Mouse (Mus musculus) 3T3-L1 (cell line): Measurements from ENCODE around the gene Oxgr1.
A peak's percentile ranks its signal among the peaks of the same experiment; 100 is the strongest.
"Not testable (repeated sequence)": the region's sequence is repeated elsewhere in the genome, so short reads cannot be mapped to it uniquely, and the experiment has no call there.

Experiments
- DNase-seq: peaks from one replicate; pipeline ENCODE4 v3.0.0-alpha.2; 2015; ENCODE audit warnings: low read depth, low spot score

Gene Oxgr1

DNA sequence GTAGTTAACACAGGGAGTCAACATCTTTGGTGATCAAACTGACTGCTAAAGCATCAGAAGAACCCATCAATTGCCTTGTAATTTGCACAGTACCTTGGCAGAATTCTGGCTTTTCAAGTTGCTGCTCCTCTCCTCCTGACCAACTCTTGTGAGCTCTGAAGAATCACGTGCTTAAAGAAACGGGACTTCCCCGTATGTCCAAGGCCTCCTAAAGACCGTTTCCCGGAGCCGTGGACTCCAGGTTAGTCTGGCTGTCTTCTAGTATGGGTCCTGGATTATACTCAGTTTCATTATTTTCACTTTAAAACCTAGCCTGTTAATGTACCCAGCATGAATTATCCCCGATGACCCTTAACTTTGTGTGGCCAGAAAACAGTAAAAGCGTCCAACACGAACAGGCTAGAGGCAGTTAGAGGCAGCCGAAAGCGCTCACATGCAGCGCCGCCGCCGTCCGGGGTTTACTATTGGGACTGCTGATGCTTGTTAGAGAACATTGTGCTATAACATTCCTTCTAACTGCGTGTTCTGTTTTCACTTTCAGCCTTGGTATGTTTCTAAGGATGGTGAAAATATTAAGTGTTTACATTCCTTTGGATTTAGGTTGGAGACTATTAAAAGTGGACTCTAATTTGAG, at the start of gene Oxgr1:
Gene Oxgr1 (minus strand): TSS at position 249 of the 634 bp plus-strand sequence.
- no peak for DNase-seq

DNA sequence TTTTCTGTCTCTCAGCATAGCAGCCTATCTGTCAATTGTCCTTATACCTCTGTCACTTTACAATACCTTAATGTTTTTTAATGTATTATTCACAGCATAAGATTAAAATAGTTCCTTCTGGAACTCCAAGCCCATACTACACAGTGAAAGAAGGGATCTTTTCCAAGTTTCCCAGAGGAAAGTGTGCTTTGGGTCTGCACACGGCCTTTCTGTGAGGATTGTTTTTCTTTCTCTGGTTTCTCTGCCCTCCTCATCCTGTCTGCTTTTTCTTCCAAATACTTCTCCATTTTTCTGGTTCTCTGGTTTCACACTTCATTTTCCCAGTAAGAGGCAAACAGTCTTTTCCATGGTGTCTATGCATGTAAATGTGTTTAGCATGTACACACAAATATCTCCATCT, 48.2 kb upstream of the Oxgr1 start:
- no peak for DNase-seq

DNA sequence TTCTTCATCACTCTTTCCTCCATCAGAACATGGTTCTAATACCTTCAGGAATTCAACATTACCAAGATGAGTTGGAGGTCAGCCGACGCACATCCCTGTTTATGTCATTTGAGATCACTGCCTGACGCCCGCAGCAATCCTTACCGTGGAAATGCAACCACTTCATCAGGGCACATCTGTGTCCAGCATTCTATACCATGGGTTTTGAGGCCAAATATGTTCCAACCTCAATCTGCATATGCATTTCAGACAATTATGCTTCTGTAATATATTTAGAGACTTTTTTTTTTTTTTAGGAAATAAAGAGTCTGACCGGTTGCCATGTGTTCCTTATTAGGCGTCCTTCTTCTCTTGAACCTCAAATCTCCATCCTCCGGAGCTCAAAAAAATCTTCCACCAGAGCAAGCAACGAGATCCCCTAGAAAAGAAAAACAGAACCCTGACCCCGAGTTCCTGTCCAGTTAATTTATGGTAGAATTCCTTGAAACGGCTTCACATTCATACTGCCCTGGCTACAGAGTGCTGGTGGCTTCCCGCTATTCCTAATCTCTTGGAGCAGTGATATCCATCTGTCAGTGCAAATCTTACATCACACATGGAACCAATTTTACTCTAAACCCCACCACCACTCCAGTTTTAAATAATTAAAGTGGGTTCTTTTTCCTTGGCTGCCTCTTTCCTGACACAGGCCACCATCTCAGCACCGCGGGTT, 47.6 kb upstream of the Oxgr1 start:
- DNase-seq = no peak

DNA sequence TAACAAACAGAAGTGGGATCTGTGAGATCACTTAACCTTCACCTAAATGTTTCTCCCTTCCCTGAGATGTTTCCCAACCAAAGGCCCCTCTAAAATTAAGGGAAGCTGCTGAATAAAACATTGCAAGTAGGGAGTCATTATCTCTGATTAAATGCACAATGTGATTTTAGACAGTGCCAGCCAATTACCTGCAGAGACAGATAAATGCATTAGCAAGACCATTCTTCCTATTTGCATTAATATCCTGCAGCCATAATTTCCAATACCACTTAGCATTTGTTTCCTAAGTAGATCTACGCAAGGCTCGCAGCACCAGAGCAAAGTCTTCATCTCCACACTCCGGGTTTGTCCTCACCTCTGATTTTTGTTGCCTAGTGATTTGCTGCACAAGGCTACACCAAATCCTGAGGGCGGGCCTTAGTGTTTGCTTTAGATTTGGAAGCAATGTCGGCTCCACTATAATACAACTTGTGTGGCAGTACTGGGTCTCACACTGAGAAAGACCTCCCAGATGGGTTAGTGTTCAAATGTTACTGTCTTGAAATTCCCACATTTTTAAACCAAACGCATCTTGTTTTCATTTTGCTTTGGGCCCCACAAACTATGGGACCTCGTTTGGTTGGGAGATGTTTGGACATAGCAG, 46.9 kb upstream of the Oxgr1 start:
- no peak for DNase-seq

DNA sequence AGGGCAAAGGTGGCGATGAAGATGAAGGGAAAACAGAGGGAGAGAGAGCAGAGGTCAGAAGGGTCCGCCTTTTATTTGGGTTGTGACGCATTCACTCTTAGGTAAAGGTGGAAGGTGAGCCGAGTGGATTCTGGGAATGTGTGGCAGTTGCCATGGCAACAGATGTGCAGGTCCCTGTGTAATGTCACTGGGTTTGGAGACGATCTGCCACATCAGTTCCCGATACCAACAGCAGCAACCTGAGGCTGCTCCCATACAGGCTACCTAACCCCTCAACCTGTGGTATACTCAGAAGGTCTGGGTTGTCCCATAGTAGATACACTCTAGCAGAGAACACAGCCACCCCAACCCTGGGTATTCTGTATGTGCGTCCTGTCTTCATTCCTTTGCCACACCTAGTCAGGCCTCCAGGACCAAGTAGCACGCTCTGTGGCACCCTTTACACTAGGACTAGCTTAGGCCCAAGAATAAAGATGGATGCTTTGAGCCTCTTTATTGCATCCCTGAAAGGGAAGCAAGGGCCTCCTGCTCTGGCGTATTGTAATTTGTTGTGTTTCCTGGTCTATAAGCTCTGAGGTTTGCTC, 41.9 kb upstream of the Oxgr1 start:
- no peak for DNase-seq

DNA sequence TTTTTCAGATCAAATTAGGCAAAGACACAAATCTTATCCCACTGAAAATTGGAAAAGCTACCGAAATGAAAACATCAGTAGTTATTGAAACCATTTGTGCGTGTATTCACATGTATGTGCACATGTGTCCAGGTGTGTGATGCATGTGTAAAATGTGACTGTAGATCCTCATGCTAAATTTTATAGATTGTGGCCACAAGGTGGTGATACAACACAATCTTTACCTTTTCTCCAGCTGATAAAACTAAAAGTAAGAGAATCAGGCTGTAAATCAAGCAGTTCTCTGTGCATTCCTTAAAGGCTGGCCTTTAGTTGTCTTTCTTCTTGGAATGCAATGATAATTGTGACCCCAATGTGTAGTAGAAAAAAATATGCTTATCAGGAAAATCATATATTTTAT, 34.0 kb upstream of the Oxgr1 start:
- peak; percentile 73 for DNase-seq

DNA sequence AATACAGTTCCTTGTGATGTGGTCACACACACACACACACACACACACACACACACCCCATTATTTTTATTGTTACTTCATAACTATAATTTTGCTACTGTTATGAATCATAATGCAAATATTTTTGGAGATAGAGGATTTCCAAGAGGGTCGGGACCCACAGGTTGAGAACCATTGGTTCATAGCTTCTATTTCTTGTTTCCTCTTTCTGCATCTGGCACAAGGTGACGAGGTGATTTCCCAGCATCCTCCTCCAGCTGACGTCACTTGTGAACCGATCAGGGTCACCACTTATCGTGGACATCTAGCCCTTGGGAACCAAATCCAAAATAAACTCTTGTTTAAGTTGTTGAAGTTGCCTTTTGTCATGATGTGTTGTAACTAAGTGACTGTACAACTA, 33.5 kb upstream of the Oxgr1 start:
- DNase-seq = no peak

DNA sequence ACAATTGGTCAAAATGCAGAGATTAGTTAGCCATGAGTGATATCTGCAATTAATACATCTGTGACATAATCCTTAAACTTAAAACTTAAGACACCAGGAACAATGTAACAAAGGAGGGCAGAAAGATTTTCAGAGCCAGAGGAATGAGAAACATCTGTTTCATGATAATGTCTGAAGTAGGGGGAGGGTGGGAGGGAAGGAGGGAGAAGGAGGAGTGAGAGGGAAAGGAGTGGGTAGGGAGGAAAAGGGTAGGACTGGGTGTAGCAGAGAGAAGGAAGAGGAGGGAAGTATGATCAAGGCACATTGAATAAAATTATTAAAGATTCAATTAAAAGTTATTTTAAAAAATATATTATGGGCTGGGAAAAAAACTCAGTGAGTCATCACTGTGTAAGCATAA, 32.0 kb upstream of the Oxgr1 start:
- no peak for DNase-seq

DNA sequence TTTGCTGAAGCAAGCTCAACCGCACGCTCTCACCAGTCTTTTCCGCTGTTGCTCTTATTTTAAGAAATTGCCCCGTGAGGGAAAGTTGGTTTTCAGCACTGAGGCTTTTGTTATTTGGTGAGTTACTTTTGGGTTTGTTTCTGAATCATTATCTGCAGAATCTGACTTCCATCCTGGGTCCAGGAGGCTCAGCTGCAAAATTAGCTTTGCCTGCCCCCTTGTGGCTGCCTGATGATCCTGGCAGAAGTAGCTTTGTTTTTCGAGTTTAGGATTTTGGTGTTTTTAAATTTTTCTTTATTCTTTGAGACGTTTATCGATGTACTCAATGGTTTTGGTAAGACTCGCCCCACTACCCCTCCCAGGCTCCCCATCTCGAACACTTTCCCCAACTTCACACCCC, 18.9 kb upstream of the Oxgr1 start:
- DNase-seq = peak; percentile 58

DNA sequence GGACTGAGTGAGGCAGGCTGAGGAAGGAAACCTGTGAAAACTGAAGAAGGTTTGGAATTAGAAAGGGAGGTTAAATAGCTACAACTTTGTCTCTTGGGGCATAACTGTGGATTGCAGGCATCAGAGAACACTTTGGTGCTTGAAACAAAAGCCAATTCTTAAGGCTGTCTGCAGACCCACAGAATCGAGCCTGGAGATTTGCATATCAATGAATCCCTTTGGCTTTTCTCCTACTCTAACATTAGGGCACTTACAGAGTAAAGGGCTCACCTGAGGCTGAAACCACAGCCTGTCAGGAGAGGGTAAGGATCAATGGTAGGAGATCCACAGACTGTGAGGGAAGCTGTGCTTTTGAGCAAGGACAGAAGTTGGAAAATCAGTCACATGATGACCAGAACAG, 8.8 kb downstream of the Oxgr1 start:
- DNase-seq = no peak

DNA sequence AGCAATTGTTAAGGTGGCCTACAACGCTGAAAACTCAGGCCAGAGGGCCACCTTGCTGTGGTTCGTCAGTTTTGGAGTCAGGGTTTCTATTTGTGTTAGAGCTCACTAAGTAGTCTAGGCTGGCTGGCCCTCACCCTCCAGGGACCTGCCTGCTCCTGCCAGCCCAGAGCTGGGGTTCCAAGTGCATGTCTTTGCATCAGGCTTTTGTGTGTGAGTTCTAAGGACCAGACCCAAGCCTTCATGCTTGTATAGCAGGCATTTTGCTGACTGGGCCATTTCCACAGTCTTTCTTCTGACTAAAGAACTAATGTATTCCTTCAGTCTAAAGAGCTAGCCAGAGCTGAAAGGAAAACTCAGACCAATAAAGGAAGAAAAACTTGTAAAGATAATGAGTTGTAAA, 22.3 kb downstream of the Oxgr1 start:
- DNase-seq = no peak

DNA sequence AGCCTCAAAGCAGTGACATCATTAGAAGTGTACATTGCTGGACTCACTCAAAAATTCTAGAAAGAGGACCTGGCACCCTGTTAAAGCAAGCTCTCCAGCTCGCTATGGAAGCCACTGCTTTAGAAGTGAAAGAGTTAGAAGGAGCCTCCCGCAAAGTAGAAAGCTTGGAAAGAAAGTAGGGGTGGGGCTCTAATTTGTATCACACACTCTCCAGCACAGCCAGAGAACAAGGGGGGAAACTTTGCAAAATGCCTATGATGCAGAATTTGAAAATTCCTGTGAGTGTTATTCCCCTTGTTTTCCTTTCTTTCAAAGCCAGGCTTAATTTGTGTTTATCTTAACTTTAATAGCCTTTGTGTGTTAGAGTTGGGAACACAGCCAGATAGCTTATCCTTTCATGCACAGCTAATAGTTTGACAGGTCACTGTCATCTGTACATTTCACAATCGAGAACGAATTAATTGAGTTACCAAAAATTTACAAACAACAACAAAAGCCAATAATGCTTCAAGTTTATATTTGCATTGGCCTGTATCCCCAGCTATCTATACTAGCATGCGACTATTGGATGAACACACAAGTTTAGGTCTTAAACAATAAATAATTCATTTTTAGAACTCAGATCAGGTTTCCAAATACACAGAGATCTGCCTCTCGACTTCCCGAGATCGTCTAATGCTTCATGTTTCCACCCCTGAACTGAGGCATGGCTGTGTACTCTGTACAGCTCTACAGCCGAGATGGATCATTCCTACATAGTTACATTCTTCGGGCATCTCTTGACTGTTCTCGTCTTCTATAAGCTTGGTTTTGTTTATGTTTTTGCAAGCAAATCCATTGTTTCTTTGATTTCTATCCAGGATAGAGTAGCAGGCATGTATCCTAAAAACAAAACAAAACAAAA, 32.0 kb downstream of the Oxgr1 start:
- no peak for DNase-seq

DNA sequence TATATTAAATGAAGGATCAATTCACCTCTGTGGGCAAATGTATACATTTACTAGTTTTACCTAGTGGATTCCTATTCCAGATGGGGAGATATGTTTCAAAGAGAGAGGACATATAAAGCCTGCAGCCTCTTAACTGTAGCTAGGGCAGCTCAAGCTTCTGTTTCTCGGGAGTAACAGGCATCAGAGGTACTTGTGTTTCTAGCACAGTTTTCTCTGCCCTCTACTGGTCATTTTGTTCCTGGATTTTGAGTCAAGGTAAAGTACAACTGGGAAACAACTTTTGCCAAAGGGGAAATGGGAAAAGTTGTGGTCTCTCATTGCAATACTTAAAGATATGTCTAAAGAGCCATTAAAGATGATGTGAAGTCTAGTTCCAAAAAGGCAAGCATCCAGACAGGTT, 37.1 kb downstream of the Oxgr1 start:
- peak; percentile 28 for DNase-seq

DNA sequence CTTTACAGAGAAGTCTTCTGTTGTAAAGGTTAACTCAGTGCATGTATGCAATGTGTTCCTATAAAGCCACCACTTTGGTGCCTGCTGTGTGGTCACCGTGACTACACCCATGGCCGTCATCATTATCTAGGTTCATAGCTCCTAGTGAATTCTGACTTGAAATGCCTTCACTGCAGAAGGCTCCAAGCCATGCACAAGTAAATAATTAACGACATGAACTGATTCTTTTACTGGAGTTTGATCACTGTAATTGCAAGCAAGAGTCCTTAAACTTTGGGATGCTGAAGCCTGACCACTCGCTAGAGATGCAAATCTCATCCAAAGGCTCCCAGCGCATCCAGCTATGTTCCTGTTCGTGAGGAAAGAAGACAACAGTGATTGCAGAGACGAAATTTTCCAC, 38.6 kb downstream of the Oxgr1 start:
- DNase-seq = no peak

DNA sequence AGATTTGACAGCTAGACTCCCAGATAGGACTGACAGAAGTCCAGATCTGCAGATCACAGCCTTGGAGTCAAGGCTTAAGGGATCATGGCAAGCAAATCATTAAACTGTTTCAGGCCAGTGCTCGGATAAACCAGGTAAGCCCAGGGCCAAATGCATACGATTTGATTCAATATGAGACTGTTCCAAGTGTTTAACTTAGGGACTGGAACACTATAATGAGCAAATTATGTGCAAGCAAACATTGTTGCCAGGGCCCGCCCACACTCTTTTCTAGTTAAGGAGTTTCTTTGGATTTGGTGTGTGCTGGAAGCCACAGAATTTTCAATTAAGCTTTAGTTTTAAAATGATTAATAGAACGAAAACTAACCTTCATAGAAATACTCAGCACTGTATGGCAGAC, 39.6 kb downstream of the Oxgr1 start:
- DNase-seq = no peak

DNA sequence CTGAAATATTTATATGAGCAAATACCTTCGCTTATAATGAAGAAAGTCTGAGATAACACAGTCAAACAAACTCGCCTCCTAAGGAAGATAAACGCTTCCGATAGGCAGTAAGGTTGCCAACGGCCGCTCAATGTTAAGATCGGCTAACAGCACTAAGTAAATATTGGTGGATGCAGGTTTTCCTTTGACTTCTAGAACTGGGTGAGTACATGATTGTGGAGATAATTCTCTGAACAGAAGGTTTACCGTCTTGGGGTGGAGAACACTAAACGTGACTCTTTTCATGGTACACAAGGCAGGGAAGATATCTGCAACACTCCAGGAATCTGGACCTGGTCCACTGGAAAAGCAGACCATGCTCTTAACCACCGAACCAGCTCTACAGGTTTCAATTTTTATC, 52.6 kb downstream of the Oxgr1 start:
- DNase-seq = no peak

DNA sequence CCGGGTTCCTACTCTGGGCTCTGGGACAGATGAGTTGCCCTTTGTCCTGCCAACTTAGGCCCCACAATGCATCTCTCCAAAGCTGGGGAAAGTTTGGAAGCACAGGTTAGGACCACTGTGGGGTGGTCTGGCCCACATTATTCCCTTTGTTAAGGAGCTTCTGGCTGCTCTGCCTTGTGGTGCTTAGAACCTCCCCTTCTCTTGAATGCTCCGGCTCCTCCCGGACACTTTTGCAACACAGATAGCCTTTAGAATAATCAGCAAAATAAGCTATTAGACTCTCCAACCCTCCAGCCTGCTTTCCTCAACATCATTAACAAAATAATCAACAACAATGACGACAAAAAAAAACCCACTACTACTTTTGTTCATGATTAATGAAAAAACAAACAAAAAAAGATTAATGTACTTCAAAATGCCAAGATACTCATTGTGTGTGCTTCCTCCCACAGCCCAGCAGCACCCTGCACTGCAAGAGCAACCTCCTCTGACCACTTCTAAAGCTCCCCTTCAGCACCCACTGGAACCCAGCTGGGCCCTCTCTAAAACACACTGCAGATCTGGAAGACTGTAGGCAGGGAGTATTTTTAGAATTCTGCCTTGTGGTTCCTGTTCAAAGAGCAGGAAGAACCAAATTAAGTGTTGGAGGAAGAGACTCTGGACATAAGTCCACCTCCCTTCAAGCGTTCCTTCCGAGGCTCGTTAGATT, 53.1 kb downstream of the Oxgr1 start:
- no peak for DNase-seq

DNA sequence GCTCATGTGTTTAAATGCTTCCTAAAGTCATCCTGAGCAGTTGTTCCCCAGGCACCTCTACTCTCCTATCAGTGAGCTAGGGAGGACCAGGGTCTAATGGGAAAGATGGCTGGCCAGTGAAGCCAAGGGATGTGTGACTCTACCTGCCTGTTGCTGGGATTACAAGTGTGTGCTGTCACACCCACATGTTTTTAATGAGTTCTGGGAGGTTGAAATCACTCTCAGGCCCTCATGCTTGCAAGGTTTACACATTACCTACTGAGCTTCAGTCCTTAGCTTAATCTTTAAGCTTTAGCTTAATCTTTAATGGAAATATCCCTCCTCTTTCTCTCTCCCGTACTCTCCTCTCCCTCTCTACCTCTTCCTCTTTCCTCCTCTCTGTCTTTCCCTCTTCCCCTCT, 55.0 kb downstream of the Oxgr1 start:
- no peak for DNase-seq

DNA sequence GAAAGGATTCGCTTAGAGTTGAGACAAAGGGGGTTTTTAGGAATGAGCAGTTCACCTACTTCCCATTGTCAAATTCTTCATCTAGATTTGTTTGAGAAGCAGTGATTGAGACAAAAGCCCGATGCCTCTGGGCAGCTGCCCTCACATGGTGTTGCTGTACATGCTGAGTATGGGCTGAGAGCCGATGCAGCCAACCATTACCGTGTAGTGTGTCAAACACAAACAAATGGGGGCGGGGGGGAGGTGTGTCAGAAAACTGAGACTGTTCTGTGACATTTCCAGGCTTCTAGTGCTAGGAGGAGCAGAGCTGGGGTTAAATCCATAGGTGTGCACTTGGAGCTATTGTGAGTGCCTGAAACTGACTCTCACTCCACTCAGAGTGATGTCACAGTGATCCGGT, 55.5 kb downstream of the Oxgr1 start:
- DNase-seq = no peak

DNA sequence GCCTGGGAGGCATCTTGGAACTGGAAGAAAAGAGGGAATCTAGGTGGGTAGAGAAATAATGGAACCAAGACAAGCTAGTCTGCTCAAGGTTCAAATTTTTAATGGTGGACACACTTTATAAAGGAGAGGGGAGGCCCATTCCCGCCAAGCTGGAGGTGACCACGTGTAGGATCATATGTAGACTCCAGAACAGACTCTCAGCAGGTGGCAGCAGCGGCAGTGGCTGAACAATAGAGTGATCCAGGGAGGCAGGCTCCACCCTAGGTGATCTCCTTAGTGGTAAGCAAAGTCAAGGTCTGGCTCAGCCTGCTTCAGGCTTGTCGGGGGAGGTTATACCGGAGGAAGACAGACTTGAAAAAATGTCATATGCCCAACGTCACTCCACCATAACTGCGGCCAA, 55.9 kb downstream of the Oxgr1 start:
- not testable (repeated sequence) for DNase-seq

DNA sequence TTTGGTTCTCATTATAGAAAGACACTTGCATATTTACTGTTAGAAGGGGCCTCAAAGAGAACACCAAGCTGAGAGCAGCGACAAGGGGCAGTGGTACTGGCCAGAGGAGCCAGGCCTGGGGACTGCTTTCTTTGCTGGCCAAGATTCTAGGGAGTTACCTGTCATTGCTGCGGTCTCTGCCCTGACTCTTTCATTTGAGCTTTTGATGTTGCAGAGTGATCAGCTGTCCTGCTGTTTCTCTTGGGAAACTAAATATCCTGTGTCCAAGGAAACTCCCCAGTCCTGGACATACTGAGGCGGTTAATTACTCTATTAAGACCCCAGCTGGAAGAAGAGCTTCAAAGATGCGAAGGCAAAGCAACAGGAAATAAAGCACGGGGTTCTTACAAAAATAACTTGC, 60.9 kb downstream of the Oxgr1 start:
- no peak for DNase-seq
